Mouse (Mus musculus) kidney, adult 2 months (tissue): ENCODE measurements around the gene March2.

Source experiments
- CTCF ChIP-seq: fragments of 200-500 bp; conservative IDR thresholded peaks from 2 replicates; pipeline ENCODE4 v1.5.1; 2011; ENCODE audit warnings: low read depth, mild to moderate bottlenecking, control low read depth, low read length, moderate library complexity, mixed read lengths; ENCODE audit not compliant: insufficient read depth, insufficient read length
- POLR2A ChIP-seq: fragments of 200-500 bp; IDR thresholded peaks from one replicate; pipeline ENCODE4 v1.6.1; 2011; ENCODE audit warnings: low read depth, low read length, control low read depth

GRCm38 (mm10) chr17:33751181-33751580, 32.7 kb upstream of the March2 start:
- TF ChIP-seq CTCF (no peak), POLR2A (no peak)
